Mouse (Mus musculus) 3T3-L1 (cell line): ENCODE data around the gene Foxc2.
A peak's percentile ranks its signal among the peaks of the same experiment; 100 is the strongest.

Experiments
- DNase-seq: peaks from one replicate; pipeline ENCODE4 v3.0.0-alpha.2; 2015; ENCODE audit warnings: low read depth, low spot score

The Foxc2 gene

GRCm38 (mm10) chr8:121086004-121086900, 29.7 kb upstream of the Foxc2 start:
- no peak for DNase-seq

GRCm38 (mm10) chr8:121088281-121088680, 27.7 kb upstream of the Foxc2 start:
- no peak for DNase-seq

DNA sequence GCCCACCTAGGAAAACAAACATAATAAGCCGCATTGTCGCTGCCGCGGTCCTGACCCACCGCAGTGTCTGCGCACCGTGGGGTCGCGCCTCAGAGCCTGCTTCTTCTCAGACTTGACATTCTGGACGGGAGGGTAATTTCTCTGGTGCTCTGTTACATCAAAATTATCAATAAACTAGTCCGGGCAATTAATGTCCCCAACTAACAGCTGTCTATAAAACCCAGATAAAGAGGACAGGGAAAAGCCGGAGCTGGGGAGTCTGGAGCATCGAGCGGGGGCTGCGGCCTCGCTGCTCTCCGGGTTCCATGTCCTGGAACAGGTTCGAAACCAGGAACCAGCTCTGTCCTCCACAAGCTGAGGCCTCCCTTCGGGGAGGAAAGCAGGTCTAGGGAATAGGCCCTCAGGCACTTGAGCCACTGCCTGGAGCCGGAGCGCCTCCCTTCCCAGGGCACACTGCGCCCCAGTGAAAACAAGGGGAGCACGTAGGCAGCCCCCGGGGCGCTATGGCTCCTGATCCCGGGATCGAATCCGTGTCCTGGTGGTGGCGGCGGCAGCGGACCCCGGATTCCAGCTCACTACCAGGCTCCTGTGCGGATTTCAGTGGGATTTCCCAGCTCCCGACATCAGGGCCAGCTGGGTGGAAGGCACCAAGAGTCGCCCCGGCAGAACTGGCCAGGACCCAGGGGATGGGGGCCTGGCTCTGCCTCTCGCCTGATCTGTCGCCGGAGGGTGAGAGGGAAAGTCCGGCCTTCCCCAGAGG, 26.9 kb upstream of the Foxc2 start:
- no peak for DNase-seq

- DNase-seq: no peak
Measured at GRCm38 (mm10) chr8:121089631-121090380, 26.2 kb upstream of the Foxc2 start.

- DNase-seq: peak; percentile 9
Measured at GRCm38 (mm10) chr8:121090716-121091115, 25.3 kb upstream of the Foxc2 start.

DNA sequence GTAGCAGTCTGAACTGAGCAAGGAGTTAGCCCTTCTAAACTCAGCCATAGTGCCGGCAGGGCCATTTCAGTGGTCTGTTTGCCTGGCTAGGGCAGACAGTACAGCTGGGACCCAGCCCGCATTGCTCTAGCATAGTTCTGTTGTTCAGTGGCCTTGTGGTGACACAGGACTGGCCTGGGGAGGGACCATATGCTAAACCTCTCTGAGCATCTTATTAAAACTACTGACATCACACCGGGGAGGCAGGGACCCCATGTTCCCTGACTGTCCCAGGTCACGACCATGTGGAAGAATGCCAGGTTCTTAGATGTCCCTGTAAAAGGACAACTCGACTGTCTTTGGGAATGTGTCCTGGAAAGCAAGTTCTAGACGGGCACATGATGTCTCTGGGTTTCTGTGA, 23.8 kb upstream of the Foxc2 start:
- DNase-seq: no peak

DNA sequence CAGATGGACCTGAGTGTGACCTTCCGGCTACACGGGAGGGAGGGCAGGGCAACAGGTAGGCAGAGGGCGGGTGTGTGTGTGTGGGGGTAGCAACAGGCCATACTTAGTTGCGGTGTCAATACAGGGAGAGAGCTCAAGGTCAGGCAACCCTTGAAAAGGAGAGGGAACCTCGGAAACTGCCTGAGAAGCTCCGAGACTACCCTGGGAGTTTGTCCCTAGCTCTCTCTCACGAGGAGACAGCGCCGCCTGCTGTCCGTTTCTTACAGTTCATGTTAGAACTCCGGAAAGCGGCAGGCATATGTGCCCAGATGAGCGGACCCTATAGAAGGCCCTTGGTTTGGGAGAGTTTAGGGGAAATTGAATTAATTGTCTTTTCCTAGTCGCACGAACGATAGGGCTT, 23.3 kb upstream of the Foxc2 start:
- DNase-seq: peak; percentile 83

- no peak for DNase-seq
Measured at GRCm38 (mm10) chr8:121093496-121093895, 22.5 kb upstream of the Foxc2 start.

DNA sequence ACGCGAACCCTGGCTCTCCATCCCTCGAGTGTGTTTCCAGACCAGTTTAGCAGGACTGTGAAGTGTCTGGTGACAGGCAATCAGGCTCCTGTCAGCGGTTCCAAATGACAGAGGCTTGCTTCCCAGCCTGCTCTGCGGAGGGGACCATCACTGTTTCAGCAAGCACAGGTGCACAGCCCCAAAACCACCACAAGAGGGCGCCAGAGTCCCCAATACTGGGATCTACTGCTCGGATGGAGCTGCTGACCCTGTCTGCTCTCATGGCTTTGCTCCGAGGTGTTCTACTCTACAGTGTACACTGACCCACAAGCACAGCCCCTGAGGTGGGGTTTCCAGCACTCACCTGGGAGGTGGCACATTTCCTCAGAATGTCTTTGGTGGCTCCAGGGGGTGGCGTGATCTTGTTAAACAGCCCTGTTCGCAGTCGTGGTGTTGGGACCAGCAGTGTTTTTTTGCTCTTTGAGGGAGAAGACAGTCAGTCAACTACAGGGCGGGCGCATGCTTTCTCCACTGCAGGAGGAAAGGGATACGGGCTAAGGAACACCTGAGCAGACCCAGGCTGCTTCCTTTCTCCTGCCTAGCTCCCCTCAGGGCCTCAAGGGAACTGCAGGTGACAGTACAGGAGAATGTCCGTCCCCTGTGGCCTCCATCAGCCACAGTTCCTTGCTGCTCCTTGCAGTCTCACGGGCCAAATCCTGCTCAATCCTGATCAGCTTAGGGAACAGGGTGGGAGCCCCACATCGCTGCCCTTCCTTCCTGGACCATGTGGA, 11.7 kb upstream of the Foxc2 start:
- peak; percentile 79 for DNase-seq

DNA sequence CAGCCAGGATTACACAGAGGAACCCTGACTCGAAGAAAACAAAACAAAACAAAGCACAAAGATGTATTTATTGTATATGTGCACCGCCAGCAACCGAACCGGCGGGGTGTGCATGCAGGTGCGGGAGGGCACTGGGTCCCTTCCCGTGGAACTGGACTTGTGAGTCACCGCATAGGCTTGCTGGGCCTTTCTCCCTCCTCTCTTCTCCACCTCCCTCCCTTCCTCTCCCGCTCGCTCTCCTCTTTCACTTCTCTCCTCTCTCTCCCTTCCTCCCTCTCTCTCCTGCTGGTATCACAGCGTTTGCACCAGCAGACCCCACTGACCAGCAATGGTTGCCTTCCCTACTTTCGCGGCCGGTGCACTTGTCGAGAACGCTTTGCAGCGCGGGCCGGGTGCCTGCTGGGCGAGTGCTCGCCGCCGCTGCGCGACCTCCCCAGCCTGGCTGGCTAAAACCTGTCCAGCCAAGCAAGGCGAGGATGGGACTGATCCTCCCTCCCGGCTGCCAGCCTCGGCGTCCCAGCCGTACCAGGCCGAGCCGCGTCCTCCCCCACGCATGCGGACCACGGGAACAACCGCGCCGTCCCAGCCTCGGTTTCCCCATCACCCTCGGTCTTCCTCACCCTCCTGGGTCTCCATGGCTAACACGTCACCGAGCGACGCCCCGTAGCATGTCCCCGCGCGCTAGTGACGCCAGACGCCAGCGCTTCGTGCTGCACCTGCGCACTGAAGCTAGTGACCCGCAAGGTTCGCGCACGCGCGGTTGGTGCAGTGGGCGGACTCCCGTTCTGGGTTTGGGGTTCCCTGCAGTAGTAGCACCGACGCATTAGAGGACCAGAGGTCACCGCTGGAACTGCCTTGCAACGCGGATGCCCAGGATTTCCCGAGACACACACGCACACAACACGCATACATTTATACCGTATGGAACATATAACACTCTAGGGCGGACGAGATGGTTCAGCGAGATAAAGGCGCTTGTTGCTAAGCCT, 8.0 kb upstream of the Foxc2 start, which contains the start of gene Mthfsd:
Mthfsd (minus strand) TSS at position 725 of the 989 bp plus-strand sequence.
- peak; percentile 90 for DNase-seq

DNA sequence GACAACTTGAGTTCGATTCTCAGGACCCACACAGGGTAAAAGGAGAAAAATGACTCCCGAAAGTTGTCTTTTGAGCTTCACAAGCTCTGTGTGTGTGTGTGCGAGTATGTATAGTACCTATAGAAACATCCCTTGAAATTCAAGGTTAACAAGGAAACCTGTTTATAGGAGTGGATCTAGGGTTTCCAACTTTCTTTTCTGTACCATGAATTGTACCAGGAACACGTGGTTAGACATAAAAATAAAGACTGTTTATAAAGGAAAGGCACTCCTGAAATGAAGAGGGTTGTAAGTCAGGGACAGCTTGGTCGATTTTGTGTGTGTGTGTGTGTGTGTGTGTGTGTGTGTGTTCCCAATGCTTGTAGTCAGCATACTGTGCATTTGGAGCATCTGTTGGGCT, 7.3 kb upstream of the Foxc2 start:
- DNase-seq: no peak

DNA sequence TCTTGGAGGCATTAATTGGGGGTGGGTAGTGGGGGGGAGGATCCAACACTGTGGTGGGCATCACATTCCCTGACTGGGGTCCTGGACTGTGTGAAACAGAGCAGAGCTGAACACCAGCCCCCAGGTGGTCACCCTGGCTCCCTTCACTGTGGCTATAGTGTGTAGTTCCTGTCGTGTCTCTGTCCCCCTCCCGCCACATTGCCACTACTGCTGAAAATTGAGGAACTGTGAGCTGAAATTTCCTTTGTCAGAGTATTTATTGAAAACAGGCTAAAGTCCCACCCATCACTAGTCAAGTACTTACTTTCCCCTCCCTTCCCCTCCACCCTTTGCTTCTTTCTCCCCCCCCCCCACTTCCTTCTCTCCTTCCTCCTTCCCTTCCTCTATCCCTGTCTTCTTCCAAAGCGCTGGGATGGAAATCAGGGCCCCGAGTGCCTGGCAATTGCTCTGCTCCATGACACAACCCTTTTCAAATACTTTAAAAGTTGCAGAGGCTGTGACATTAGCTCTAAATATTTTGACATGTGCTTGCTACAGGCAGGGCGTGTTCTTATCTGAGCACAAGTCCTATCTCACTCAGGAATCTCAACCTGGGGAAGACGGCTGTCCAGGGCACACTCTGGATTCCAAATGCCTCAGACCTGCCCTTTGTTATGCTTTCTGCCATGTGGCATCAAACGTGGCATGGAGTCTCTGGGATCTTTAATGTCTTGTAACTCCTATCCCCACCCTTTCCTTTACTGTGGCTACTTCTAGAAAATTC, 4.6 kb upstream of the Foxc2 start:
- no peak for DNase-seq

DNA sequence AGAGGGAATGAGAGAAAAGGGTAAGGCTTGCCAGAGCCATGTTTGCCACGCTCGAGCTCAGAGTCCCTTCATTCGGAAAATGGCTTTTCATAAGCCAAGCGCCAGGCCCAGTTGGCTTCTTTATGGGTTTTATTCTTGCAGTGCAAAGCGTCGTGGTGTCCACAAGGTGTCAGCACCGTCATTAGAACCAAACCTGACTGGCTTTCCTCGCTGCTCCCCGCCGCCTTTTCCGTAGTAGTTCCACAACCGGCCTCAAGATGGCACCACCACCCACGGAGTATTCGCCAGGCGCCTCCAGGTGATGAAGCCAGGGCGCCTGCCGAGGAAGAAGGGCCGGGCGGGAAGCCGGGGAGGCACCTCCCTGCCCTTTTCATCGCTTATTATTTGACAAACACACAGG, 2.7 kb upstream of the Foxc2 start:
- peak; percentile 91 for DNase-seq

GRCm38 (mm10) chr8:121115136-121115535, 835 bp upstream of the Foxc2 start:
- no peak for DNase-seq

DNA sequence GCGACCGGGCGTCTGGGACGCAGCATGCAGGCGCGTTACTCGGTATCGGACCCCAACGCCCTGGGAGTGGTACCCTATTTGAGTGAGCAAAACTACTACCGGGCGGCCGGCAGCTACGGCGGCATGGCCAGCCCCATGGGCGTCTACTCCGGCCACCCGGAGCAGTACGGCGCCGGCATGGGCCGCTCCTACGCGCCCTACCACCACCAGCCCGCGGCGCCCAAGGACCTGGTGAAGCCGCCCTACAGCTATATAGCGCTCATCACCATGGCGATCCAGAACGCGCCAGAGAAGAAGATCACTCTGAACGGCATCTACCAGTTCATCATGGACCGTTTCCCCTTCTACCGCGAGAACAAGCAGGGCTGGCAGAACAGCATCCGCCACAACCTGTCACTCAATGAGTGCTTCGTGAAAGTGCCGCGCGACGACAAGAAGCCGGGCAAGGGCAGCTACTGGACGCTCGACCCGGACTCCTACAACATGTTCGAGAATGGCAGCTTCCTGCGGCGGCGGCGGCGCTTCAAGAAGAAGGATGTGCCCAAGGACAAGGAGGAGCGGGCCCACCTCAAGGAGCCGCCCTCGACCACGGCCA, 717 bp downstream of the Foxc2 start:
- DNase-seq: peak; percentile 80

GRCm38 (mm10) chr8:121117186-121117651, 1.2 kb downstream of the Foxc2 start:
- peak; percentile 51 for DNase-seq

DNA sequence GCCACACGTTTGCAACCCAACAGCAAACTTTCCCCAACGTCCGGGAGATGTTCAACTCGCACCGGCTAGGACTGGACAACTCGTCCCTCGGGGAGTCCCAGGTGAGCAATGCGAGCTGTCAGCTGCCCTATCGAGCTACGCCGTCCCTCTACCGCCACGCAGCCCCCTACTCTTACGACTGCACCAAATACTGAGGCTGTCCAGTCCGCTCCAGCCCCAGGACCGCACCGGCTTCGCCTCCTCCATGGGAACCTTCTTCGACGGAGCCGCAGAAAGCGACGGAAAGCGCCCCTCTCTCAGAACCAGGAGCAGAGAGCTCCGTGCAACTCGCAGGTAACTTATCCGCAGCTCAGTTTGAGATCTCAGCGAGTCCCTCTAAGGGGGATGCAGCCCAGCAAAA, 1.9 kb downstream of the Foxc2 start:
- DNase-seq: no peak

- no peak for DNase-seq
Measured at GRCm38 (mm10) chr8:121118634-121119420, 2.9 kb downstream of the Foxc2 start.
